Mouse (Mus musculus) left cerebral cortex, adult 2 months (tissue): ENCODE results near the gene Dgke. TPM values are rescaled to one million over a fixed set of nuclear protein-coding genes. Genes with fewer than 3 reads are reported as not detected.

Experiments used
- DNase-seq, 2 experiments: peaks; one replicate each; pipeline ENCODE4 v3.0.0; 2021 to 2022; ENCODE audit warnings: low spot score in 2 of 2, mixed read lengths in 1 of 2; ENCODE audit errors: extremely low spot score in 1 of 2
- H3K27ac ChIP-seq: fragments of 200-600 bp; 2 replicates; pipeline ENCODE4 v1.8.1; 2022
- H3K4me3 ChIP-seq: fragments of 200-600 bp; 2 replicates; pipeline ENCODE4 v1.8.1; 2022
- CTCF ChIP-seq: fragments of 200-600 bp; IDR thresholded peaks from 2 replicates; pipeline ENCODE4 v1.8.1; 2022; ENCODE audit warnings: antibody characterized with exemption, mild to moderate bottlenecking, moderate library complexity
- intact Hi-C: fragments of 180-260 bp; cut with DNase I; formaldehyde crosslinking; loops from one replicate; pipeline ENCODE4 v1.15.1; 2025
- total RNA-seq, 2 experiments: library from RNA; stranded (reverse); gene quantifications; 2 replicates each; pipeline ENCODE4 v1.2.3; 2021

Dgke gene
- total RNA-seq, 2 experiments from 2014 or later = 52.8 to 57.0 TPM

DNA sequence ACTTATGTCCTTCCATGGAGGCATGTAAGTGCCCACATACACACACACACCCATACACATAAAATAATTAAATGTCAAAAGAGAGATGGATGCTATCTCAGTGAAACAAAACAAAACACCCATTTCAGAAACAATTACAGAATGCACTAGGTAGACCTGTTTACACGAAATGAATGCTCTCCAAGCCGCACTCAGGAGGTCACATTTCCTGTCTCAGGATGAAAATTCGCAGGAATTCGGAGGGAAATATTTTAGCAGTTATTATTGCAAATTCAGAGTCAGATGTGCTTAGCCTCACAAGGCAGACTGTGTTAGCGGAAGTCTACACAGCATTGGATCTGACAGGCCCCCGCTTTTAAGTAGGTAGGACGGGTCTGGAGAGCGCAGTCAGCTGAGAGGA lies 6.9 kb upstream of the Dgke start, which contains the start of gene Gm525:
TSS of gene Gm525 (plus strand) at position 301 of the 400 bp plus-strand sequence.
- Histone ChIP-seq H3K4me3 (no peak within 1 kb of the TSS), H3K27ac (peak within 1 kb of the TSS; percentile 70)
- no peak for DNase-seq
- intact Hi-C loops = no loop called here
- TF ChIP-seq CTCF = no peak

DNA sequence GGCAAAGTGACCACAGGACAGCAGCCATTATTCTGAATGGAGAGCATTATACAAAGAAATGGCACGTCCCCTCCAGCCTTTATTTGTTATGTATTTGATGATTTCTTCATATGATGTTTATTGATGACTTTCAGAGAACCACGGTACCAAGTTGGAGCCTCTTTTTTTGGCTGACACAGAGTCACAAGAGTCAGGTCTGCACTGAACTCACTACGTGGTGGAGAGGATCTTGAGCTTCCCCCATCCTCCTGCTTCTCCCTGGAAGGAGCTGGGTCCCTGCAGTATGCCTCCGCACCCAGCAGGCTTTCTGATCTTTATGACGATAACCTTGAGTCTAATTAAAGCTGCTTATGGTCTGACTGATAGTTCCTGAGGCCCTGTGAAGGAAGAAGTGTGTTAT lies 4.9 kb upstream of the Dgke start:
- no peak for DNase-seq
- intact Hi-C loops = no loop called here
- H3K27ac ChIP-seq = no peak overlapping the region

DNA sequence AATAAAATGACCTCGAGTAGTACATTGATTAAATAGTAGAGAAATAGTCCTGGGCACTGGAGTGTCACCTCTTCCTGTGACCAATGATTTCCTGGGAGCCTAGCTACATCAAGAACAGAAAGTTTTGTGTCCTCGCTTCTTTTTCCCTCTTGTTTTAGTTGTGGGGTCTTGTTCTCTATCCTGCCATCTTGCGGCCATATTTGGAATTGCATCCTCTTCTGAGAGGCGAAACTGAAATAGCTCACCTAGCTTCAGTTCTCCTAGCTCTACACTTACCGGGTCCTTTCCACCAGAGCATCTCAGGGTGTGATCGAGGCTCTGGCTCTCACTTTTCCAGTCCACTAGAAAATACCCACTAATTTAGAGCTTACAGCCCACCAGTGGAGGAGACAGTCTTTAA lies 2.7 kb upstream of the Dgke start:
- H3K4me3 ChIP-seq = no peak overlapping the region
- intact Hi-C loops = no loop called here
- H3K27ac ChIP-seq = no peak overlapping the region
- TF ChIP-seq CTCF = peak; percentile 89
- DNase-seq = peak; percentile 34 to 64

More for the DNA sequence above, 4.9 kb upstream of the Dgke start:
- TF ChIP-seq CTCF = no peak
- H3K4me3 ChIP-seq = no peak overlapping the region

DNA sequence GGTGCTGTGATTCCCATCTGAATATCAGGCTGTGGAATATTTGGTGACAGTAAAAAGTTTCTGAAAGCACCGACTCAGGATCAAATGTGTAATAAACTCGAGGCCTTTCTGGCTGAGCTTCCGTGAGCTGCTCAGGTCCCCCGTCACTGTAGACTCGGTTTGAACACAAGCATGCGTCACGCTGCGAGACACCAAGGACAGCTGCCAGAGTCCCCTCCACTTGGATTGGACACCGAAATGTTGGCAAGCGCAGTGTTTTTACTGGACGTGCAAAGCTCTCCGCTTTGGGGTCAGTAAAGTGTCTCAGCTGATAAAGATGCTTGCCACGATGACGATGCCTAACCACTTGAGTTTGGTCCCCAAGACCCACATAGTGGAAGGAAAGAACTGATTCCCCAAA lies 2.0 kb upstream of the Dgke start:
- TF ChIP-seq CTCF = no peak

DNA sequence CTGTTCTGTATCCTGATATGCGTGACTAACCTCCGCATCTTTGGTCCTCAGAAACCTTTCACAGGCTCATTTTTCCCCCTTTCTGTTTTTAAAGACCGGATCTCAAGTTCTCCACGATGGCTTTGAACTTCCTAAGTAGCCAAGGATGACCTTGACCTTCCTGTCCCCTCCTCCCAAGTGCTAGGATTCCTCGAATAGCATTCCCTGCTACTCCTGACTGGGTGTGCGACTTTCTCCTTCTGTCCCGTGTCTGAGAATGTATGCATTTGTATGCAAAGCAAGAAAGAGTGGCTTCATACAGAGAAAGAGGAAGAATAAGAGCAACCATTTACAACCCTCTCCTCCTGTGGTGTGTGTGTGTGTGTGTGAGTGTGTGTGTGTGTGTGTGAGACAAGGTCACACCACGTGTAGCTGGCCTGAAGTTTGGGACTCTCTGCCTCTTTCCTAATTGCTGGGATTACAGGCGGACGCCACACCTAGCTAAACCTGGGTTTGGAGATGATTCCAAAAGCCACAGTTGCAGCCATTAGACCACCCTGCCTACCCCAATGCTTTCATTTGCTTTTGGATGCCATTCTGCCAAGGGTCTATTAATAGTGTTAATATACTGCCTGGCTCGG lies 1.3 kb upstream of the Dgke start:
- intact Hi-C loops = no loop called here
- no peak for DNase-seq
- TF ChIP-seq CTCF = no peak
- Histone ChIP-seq H3K4me3 (no peak overlapping the region), H3K27ac (no peak overlapping the region)

More for the DNA sequence above, 2.0 kb upstream of the Dgke start:
- intact Hi-C loops = no loop called here
- DNase-seq = no peak
- no peak overlapping the region for H3K27ac ChIP-seq
- no peak overlapping the region for H3K4me3 ChIP-seq

DNA sequence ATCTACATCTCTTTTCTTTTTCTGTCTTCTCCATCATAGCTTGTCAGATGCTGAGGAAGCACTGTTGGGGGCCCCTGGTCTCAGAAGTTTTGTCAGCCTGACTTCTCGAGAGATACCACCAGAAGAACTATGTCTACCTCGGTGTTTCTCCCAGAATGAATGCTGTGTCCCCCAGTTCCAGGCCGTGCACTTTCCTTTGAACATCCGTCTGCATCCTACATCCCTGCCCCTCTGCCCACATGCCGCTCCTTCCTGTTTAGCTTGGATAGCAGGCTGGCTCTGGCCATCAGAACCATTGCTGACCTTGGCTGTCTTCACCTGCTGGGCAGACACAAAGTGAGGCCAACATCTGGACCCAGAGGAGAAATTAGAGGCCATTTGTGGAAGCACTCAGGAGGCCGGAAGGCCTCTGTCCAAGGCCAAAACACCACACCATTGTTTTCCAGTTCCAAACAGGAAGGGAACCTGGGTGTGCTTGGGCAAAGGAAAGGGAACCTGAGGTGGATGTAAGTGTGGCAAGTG lies 712 bp upstream of the Dgke start:
- no peak overlapping the region for H3K27ac ChIP-seq
- intact Hi-C loops = no loop called here
- no peak for TF ChIP-seq CTCF
- H3K4me3 ChIP-seq = no peak overlapping the region
- DNase-seq = no peak

DNA sequence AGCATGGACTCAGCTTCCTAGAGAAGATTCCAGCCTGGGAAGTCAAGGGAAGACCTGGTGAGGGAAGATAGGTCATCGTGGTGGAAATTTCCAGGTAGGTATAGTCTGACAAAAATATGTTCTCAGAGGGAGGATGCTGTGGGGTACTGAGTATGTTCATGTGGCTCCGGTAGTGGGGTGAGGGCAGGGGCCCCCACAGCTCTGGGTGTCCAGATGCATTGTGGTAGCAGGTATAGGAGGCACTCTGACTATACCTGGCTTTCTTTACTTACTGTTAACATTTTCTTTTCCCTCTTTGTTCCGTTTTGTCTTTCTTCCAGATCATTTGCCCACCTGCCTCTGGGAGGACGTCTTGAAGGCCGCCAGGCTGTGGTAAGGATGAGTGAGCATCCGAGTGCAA lies 524 bp downstream of the Dgke start:
- TF ChIP-seq CTCF = no peak
- Histone ChIP-seq H3K4me3 (no peak overlapping the region), H3K27ac (no peak overlapping the region)
- intact Hi-C loops = no loop called here
- DNase-seq = no peak

DNA sequence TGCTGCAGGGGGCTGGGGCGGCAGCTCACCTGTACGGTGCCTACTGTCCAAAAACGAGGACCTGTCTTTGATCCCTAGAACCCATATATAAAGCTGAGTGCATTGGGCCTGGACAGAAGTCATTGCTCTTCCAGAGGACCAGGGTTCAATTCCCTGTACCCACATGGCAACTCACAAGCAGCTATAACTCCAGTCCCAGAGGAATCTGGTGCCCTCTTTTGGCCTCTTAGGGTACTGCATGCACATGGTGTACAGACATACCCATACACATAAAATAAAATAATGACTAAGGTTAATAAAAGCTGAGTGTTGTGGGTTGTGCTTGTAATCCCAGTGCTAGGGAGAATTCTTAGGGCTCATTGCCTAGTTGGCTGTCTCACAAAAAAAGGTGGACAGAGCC lies 1.4 kb downstream of the Dgke start:
- TF ChIP-seq CTCF = peak; percentile 46
- intact Hi-C loops = no loop called here
- DNase-seq = no peak
- H3K27ac ChIP-seq = no peak overlapping the region
- no peak overlapping the region for H3K4me3 ChIP-seq

DNA sequence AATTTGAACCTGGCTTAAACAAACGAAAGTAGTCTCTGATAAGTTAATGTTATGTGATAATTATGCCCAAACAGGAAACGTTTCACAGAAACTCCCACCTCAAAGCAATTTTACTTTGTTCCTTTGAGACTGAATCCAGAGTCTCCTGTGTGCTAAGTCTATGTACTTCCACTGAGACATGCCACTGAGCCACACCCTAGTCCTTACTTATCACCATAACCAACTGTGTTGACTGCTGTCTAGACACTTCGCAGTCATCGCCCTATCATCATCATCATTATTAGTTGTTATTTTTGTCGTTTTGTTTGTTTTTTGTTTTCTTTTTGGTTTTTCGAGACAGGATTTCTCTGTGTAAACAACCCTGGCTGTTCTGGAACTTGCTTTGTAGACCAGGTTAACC lies 2.3 kb downstream of the Dgke start:
- intact Hi-C loops = no loop called here
- DNase-seq = no peak
- TF ChIP-seq CTCF = no peak
- H3K27ac ChIP-seq = no peak overlapping the region
- no peak overlapping the region for H3K4me3 ChIP-seq

DNA sequence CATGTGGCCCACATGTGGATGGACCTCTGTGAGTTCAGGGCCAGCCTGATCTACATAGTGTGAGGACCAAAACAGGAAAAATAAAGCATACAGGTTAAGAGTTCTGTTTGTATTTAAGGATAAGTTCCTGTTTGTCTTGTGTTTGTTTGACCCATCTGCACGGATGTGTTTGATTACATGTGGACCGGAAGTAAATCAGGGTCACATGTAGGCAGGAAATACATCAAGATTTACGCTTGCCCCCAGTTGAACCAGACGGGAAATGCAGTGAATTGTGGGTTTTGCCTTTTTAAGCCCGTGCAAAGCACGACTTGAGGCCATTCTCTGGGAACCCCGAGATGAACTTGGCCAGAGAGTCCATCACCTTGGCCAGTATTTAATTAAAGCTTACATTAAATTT lies 5.3 kb downstream of the Dgke start:
- H3K27ac ChIP-seq = no peak overlapping the region
- TF ChIP-seq CTCF = no peak
- intact Hi-C loops = no loop called here
- no peak for DNase-seq
- no peak overlapping the region; the same call in 1 of the 2 replicates for H3K4me3 ChIP-seq

DNA sequence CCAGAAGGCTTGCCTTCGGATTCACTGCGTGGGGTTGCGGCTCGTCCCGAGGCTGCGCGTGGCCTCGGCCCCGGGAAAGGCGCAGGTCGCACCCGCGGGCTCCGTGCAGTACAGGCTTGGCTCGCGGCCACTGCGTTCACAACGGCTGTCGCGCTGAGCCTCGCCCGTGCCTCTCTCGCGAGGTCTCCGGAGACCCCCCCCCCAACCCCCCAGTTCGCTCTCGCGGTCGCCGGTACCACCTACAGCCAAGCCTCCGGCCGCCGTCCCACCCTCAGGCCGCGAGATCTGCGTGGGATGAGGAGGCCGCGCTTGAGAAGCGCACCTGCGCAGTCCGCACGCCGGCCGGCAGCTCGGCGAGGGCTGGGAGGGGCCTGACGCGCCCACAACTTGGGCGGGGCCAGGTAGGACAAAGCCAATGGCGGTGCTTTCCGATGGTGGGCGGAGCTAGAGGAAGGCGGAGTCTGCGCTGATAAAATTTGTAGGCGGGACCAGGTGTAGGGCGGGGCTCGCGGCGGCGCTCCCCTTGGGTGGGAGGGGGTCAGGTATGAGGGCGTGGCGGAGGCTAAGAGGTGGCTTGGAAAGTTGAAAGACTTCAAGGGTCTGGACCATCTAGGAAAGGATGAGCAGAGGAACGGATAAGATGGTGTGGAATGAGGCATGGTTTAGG lies 6.1 kb downstream of the Dgke start:
- H3K4me3 ChIP-seq = peak overlapping the region; percentile 89
- intact Hi-C loops = no loop called here
- TF ChIP-seq CTCF = no peak
- peak; percentile 88 to 90 for DNase-seq
- H3K27ac ChIP-seq = peak overlapping the region; percentile 92

DNA sequence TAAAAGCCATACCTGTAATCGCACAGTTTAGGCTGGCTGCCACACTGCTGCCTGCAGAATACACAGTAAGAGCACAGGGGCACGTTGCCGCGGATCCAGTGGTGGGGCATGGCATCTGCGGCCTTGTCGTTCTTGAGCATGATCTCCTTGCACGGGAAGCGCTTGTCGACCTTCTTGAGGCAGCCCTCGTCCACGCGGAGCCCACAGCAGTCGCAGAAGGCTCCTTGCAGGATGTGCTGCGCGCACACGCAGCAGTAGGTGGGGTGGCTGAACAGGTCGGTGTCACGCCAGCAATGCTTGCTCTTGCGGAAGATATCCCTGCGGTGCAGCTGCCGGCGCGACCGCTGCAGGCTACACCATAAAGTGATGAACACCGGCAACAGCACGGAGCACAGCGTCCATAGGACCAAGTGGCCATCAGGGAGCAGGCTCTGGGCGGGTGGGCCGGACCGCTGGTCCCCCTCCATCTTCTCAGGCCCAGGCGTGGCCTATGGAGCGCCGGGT lies 6.7 kb downstream of the Dgke start:
- no peak for TF ChIP-seq CTCF
- intact Hi-C loops = no loop called here
- peak; percentile 40 to 56 for DNase-seq
- Histone ChIP-seq H3K27ac (peak overlapping the region; percentile 92), H3K4me3 (peak overlapping the region; percentile 89)
